Mouse (Mus musculus): Measurements from ENCODE around the gene Mipol1. TPM values are rescaled to one million over a fixed set of nuclear protein-coding genes. Genes with fewer than 3 reads are reported as not detected.

Mipol1 gene
- total and polyA plus RNA-seq, 3 experiments, result 6.4 to 10.4 (median 6.6) TPM

GRCm38 (mm10) chr12:57515702-57516377 is 285.6 kb downstream of the Mipol1 start:
- TF ChIP-seq TCF12 (IDR thresholded peaks at IDR 0.05; ENCODE audit: low read depth, low read length) (no peak), HCFC1 (IDR thresholded peaks at IDR 0.05; ENCODE audit: low read depth, low read length) (no peak), TBP (conservative IDR thresholded peaks at IDR 0.05; ENCODE audit: low read depth, low read length) (no peak), ELF1 (IDR thresholded peaks at IDR 0.05; ENCODE audit: low read depth, low read length) (no peak), SMC3 (IDR thresholded peaks at IDR 0.05; ENCODE audit: low read depth, low read length) (no peak), IRF4 (IDR thresholded peaks at IDR 0.05; ENCODE audit: low read depth, low read length) (no peak), MAFK (IDR thresholded peaks at IDR 0.05; ENCODE audit: insufficient replicate concordance, low read length) (no peak), CHD1 (IDR thresholded peaks at IDR 0.05; ENCODE audit: low read depth, low read length) (no peak), BHLHE40 (IDR thresholded peaks at IDR 0.05; ENCODE audit: low read depth, low read length) (no peak), MYC (IDR thresholded peaks at IDR 0.05; ENCODE audit: low read depth, low read length) (no peak), ZC3H11A (IDR thresholded peaks at IDR 0.05; ENCODE audit: low read depth, low read length) (no peak), GABPA (IDR thresholded peaks at IDR 0.05; ENCODE audit: insufficient replicate concordance, low read depth, low read length) (no peak), JUN (IDR thresholded peaks at IDR 0.05; ENCODE audit: insufficient read depth, low read depth, low read length) (no peak), POLR2A (IDR thresholded peaks at IDR 0.05; ENCODE audit: low read depth, low read length) (no peak), UBTF (IDR thresholded peaks at IDR 0.05; ENCODE audit: low read depth, low read length) (no peak), E2F4 (IDR thresholded peaks at IDR 0.05; ENCODE audit: insufficient replicate concordance, low read depth, low read length) (no peak), NELFE (IDR thresholded peaks at IDR 0.05; ENCODE audit: low read depth, low read length) (no peak), USF2 (conservative IDR thresholded peaks at IDR 0.05; ENCODE audit: low read depth, low read length) (no peak), MXI1 (IDR thresholded peaks at IDR 0.05; ENCODE audit: low read depth, low read length) (no peak), SIN3A (IDR thresholded peaks at IDR 0.05; ENCODE audit: low read length) (no peak)
- dilution Hi-C loops (cut with MboI; ENCODE audit: extremely low pct_ligation_motif_present, extremely low pct_unique_long_range_greater_than_20kb, low sequenced_read_pairs), result no loop called here
- in situ Hi-C loops (cut with MboI; ENCODE audit: low pct_ligation_motif_present, low pct_unique_long_range_greater_than_20kb, low sequenced_read_pairs), result no loop called here
- no peak for DNase-seq (ENCODE audit: extremely low read depth)
- Histone ChIP-seq H3K9me3 (replicated peaks; ENCODE audit: low read length) (no peaks in the 10 kb centered on the region), H3K27ac (ENCODE audit: insufficient read depth, low read depth) (no peak overlapping the region), H3K4me1 (ENCODE audit: control insufficient read depth in 1 of 2, insufficient read depth in 2 of 2) (no peaks in the 10 kb centered on the region), H3K4me2 (ENCODE audit: insufficient read depth, low read depth, poor library complexity, severe bottlenecking) (no peak overlapping the region), H3K79me2 (replicated peaks; ENCODE audit: control insufficient read depth, extremely low read depth, insufficient read depth, poor library complexity, severe bottlenecking) (no peaks in the 10 kb centered on the region), H3K4me3 (replicated peaks in 1 of 3; ENCODE audit: low read depth in 2 of 3, low read length in 2 of 3, poor library complexity in 1 of 3) (no peak overlapping the region), H3K36me3 (replicated peaks in 1 of 2; ENCODE audit: control insufficient read depth in 1 of 2, insufficient read depth in 1 of 2, low read length in 1 of 2) (no peaks in the 10 kb centered on the region), H3K27me3 (replicated peaks) (no peaks in the 10 kb centered on the region), H3K9ac (ENCODE audit: insufficient read depth, low read depth) (no peak overlapping the region)

GRCm38 (mm10) chr12:57528335-57528734 is 298.1 kb downstream of the Mipol1 start:
- H3K4me3 ChIP-seq (replicated peaks in 1 of 3; ENCODE audit: low read depth in 2 of 3, low read length in 2 of 3, poor library complexity in 1 of 3), result no peak overlapping the region
- no peaks in the 10 kb centered on the region for H3K27me3 ChIP-seq (replicated peaks)
- H3K4me2 ChIP-seq (ENCODE audit: insufficient read depth, low read depth, poor library complexity, severe bottlenecking), result no peak overlapping the region
- no peaks in the 10 kb centered on the region for H3K79me2 ChIP-seq (replicated peaks; ENCODE audit: control insufficient read depth, extremely low read depth, insufficient read depth, poor library complexity, severe bottlenecking)
- peaks cover 0 to 14% of the 10 kb centered on the region in 2 experiments; a peak in 2 of 4 replicates for H3K4me1 ChIP-seq (ENCODE audit: control insufficient read depth in 1 of 2, insufficient read depth in 2 of 2)
- DNase-seq (ENCODE audit: extremely low read depth), result no peak
- TF ChIP-seq ZNF384 (IDR thresholded peaks at IDR 0.05; ENCODE audit: low read depth, low read length) (no peak), PAX5 (IDR thresholded peaks at IDR 0.05; ENCODE audit: low read length) (no peak), USF1 (IDR thresholded peaks at IDR 0.05; ENCODE audit: low read depth, low read length) (no peak), ZMIZ1 (IDR thresholded peaks at IDR 0.05; ENCODE audit: low read depth, low read length) (no peak), SIN3A (IDR thresholded peaks at IDR 0.05; ENCODE audit: low read length) (no peak), ZKSCAN1 (IDR thresholded peaks at IDR 0.05; ENCODE audit: borderline replicate concordance, low read depth, low read length) (no peak), MAZ (IDR thresholded peaks at IDR 0.05; ENCODE audit: low read depth, low read length) (no peak), UBTF (IDR thresholded peaks at IDR 0.05; ENCODE audit: low read depth, low read length) (no peak), MAFK (IDR thresholded peaks at IDR 0.05; ENCODE audit: insufficient replicate concordance, low read length) (no peak), POLR2AphosphoS2 (IDR thresholded peaks at IDR 0.05; ENCODE audit: low read depth, low read length) (no peak), EP300 (IDR thresholded peaks at IDR 0.05; ENCODE audit: low read length) (no peak), SMC3 (IDR thresholded peaks at IDR 0.05; ENCODE audit: low read depth, low read length) (no peak)
- H3K27ac ChIP-seq (ENCODE audit: insufficient read depth, low read depth), result no peak overlapping the region
- H3K36me3 ChIP-seq (replicated peaks in 1 of 2; ENCODE audit: control insufficient read depth in 1 of 2, insufficient read depth in 1 of 2, low read length in 1 of 2), result no peaks in the 10 kb centered on the region
- dilution Hi-C loops (cut with MboI; ENCODE audit: extremely low pct_ligation_motif_present, extremely low pct_unique_long_range_greater_than_20kb, low sequenced_read_pairs) (no loop called here), in situ Hi-C loops (cut with MboI; ENCODE audit: low pct_ligation_motif_present, low pct_unique_long_range_greater_than_20kb, low sequenced_read_pairs) (no loop called here)
- H3K9me3 ChIP-seq (replicated peaks; ENCODE audit: low read length), result no peaks in the 10 kb centered on the region
- H3K9ac ChIP-seq (ENCODE audit: insufficient read depth, low read depth), result no peak overlapping the region
